Mouse (Mus musculus) cerebellum, adult 11 months (tissue): ENCODE data around the gene Fibcd1.

Experiments used
- DNase-seq: peaks from one replicate; pipeline ENCODE4 v3.0.0; 2022

Gene Fibcd1

GRCm38 (mm10) chr2:31857180-31857579 is 11.4 kb upstream of the Fibcd1 start:
- no peak for DNase-seq

DNA sequence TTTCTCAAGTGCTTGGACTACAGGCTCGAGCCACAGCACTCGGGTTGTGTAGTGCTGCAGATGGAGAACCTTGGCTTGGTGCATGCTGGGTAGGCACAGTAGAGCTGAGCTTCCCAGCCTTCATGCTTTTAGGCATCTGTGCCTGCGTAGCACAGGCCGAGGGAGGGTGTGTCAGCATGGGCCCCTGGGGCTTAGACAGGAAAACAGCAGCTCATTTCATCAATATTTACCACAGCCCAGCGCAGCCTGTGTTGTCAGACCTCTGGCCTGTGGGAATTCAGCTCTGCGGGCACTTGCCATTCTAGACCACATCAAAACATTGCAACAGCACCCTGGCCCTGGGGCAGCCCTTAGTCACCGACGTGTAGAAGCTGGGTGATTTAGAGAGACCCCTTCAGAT is 10.2 kb upstream of the Fibcd1 start:
- DNase-seq, result no peak

DNA sequence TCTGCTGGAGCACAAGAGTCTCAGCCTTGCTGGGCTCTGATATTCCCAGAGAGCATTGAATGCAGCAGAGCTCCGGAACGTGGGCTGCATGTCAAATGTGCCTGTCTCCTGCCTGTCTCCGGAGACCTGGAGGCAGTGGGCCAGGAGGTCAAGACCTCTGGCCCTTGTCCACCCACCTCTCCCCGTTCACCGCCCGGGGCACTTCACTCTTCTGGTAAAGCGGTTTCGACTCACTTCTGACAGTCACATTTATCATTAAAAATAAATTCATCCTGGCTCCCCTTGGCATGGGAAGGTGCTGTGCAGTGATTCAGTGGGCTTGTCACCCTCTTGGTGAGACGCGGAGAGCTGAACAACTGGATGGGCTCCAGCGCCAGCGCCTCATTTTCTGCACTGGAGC is 4.3 kb upstream of the Fibcd1 start:
- no peak for DNase-seq

- DNase-seq, result peak; percentile 49
Observed at GRCm38 (mm10) chr2:31847908-31848307, 2.1 kb upstream of the Fibcd1 start.

DNA sequence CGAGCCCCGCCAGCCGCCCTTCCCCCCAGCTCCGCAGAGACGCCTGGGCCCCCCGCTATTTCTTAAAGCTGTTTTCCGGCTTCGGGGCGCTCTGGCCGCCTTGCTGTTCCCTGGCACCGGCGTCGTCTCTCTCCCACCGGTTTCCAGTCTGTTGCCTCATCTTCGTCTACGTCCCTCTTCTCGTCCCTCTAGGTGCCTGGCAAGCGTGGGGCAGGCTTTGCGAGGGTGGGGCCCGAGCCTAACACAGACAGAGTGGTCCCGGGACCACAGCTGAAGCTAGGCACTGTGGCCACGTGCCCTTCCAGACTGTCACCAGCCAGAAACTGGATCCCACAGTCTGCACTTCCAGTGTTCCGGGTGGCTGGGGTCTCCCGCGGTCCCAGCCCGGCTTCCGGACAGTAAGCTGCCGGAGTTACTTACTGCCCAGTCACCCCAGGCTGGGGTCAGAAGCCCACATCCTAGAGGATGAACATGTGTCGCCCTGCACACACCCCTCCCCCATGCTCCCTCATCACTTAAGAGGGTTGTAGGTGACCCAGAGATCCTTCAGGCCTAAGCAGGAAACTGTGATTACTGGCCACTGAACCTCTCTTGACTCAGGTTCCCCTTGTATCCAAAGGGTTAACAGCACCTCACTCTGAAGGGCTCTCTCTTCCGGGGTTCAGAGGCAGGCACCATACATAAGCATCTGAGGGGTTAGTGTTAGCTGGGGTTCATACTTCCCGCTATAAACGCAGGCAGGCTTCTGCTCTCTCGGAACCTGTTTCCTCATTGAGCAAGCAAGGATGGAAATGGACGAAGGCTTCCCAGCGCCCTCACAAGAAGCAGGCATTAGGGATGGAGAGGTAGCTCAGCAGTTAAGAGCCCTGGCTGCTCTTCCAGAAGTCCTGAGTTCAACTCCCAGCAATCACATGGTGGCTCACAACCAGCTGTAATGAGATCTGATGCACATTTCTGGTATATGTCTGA is 1.2 kb upstream of the Fibcd1 start:
- no peak for DNase-seq

GRCm38 (mm10) chr2:31845512-31845895 is 301 bp downstream of the Fibcd1 start:
- DNase-seq, result no peak

- no peak for DNase-seq
Observed at GRCm38 (mm10) chr2:31844729-31845136, 1.1 kb downstream of the Fibcd1 start.

DNA sequence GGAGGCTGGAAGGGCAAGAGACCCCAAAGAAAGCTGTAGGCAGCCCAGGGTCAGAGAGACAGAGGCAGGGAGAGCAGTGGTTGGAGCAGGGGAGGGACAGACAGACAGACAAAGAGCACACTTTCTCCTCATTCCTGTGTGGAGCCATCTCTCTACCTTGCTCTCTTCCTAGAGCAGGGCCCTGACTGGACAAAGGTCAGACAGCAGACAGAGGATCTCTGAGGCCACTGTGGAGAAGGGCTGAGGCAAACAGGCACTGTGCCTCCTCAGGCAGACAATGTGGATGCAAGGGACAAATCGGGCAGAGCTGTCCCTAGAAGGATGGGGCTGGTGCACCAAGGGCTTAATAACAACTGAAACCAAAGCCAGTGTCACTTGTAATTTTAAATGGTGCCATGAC is 6.9 kb downstream of the Fibcd1 start:
- no peak for DNase-seq

DNA sequence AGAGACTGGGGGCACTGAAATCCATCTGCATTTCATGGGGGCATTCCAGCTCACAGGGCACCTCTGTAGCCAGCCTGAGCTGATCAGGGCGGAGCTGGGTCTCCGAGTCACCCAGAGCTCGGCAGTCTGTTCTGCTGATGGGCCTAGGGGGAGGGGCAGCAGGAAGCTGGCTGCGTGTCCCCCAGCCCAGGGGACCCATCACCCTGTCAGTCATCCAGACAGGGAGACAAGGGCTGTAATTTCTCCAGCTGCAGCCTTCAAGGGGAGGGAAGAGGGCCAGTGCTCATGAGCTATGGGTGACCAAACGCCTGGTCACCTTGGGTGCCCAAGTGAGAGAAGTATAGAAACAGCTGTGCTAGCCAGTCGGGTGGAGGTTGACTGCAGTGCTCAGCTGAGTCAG is 8.8 kb downstream of the Fibcd1 start:
- no peak for DNase-seq

DNA sequence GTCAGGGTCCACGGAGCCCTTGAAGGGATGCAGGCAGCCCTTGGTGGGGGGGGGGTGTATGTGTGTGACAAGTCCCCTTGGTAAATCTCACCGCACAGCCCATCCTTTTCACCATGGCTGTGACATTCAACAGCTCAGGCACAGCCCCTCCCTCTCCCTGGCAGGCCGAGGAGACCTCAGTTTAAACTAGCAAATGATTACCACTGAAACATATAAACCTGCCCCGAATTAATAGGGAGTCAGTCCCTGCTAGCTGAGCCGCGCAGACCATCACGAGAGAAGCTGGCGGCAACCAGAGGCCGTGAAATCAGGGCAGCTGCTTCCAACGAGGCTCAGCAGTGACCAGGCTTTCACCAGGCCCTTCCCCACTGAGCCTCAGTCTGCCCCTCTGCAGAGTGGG is 9.7 kb downstream of the Fibcd1 start:
- DNase-seq, result no peak

DNA sequence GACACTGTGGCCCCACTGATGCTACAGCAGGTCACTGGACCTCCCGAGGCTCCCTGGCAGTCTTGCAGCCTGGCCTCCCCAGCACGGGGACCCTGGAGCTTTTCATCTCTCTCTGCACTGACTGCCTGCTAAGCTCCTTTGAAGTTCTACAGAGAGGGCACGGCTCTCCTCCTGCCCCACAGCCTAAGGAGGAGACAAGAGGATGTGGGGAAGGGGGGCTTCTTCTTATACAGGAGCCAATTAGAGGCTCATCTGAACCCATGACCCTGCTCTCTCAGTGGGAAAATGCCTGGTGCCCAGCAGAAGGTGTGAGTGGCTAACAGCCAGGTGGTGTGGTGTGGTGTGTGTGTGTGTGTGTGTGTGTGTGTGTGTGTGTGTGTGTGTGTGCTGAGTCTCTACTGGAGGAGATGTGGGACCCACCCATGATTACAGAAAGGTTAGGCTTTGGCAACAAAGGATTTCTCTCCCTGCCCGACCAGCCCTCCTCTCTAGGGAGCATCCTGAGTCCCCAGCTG is 17.4 kb downstream of the Fibcd1 start:
- no peak for DNase-seq

DNA sequence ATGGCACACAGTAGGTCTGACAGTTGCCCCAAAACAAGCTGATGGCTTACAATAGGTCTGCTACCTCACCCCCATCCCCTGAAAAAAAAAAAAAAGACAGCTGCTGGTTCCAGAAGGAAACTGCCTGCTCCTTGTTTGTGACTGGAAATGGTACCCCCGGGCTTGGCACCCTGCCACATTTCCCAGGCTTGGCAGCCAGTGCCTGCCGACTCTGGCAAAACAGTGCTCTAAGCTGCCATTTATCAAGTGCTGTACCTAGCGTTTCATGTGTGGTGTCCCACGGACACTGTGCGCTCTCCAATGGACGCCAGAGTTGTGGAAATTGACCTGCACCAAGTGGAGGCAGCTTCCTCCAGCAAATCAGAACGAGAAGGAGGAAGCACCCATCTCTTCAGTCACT is 17.9 kb downstream of the Fibcd1 start:
- DNase-seq, result no peak

- DNase-seq, result no peak
Observed at GRCm38 (mm10) chr2:31826094-31827085, 19.4 kb downstream of the Fibcd1 start.

- DNase-seq, result no peak
Observed at GRCm38 (mm10) chr2:31825469-31825911, 20.3 kb downstream of the Fibcd1 start.

- DNase-seq, result no peak
Observed at GRCm38 (mm10) chr2:31823933-31824730, 21.7 kb downstream of the Fibcd1 start.

GRCm38 (mm10) chr2:31822524-31823371 is 23.1 kb downstream of the Fibcd1 start:
- peak; percentile 48 for DNase-seq

DNA sequence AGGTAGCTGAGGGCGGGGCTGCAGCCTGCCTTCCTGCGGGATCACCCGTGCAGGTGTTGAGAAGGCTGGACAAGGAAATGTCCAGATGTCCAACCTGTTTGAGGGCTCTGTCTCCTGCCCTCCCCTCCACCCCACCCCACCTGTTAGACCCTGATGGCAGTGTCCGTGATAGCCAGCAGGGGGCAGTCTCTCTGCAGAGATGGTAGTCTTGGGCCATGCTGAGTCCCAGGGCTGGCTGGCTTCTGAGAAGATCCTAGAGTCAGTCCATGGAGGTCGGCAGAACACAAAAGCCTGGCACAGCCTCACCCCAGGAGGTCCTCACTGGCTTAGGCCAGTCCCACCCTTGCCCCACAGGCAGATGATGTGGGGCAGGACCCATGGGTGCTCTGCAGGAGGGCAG is 30.4 kb downstream of the Fibcd1 start:
- peak; percentile 56 for DNase-seq

DNA sequence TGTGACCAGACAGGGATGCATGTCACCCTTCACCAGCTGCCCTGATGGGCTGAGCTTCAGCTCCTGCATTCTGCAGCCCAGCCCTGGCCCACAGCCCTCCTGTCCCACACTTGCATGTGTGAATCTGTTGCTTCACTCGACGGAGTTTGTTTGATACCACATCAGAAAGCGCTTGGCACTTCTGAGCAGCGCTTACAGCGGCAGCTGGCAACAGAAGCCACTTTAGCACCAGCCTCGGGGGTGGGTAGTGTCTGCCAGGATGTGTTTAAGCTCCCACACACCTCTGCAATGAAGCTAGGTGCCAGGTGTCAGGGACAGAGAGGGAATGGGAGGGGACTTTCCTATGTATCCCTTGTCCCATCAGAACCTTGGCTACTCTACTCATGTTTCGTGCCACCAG is 31.1 kb downstream of the Fibcd1 start:
- no peak for DNase-seq

GRCm38 (mm10) chr2:31813641-31814040 is 32.2 kb downstream of the Fibcd1 start:
- DNase-seq, result no peak

DNA sequence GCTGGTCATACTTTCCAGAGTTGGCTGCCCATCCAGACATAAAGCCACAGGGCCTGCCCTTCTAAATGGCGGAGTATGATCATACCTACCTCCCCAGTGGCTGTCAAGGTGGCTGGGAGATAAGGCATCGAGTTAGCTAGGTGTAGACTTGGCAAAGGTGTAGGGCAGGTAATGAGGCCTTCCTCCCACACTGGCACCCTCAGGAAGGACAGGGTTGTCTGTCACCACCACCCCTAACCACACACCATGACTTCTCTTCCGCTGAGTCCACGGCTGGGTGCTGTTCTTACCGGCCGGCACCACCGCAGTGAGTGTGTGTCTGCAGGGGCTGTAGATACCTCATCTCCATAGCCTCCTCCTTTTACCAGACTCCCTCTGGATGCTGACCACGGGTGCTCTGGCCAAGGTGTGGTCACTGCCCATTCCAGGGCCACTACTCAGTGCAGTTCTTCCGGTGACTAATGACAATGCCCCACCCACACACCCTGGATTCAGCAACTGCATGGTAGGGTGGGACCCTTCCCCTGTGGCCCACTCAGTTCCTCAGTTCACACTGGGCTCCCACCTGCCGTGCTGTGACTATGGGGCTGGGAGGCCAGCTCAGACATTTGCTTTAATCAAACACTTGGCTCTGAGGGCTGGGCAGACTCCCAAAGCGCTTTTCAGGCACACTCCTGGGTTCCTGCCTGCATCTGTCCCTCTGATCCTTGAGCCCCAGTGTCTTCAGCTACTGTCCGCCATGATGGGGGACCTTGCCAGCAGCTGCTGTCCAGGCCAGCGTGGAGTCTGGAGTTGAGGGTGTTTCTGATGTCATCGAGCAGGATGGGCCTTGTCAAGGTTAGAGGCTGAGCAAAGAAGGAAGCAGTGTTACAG is 34.5 kb downstream of the Fibcd1 start:
- DNase-seq, result no peak
